Mouse (Mus musculus): ENCODE results near the gene BC017158.
"Not testable (repeated sequence)": the region's sequence is repeated elsewhere in the genome, so short reads cannot be mapped to it uniquely, and the experiment has no call there.

Gene BC017158

GRCm38 (mm10) chr7:128297617-128298480, at the start of gene BC017158:
Gene BC017158, minus strand, starts transcription at chr7:128298170.
- peak; percentile 78 to 96 for DNase-seq (ENCODE audit: inconsistent age in 2 of 2, low spot score in 1 of 2)

GRCm38 (mm10) chr7:128346991-128347390, 49.0 kb upstream of the BC017158 start:
- no peak for DNase-seq (ENCODE audit: inconsistent age in 2 of 2, low spot score in 1 of 2)

GRCm38 (mm10) chr7:128346522-128346921, 48.6 kb upstream of the BC017158 start:
- no peak for DNase-seq (ENCODE audit: inconsistent age in 2 of 2, low spot score in 1 of 2)

GRCm38 (mm10) chr7:128345691-128346090, 47.7 kb upstream of the BC017158 start:
- no peak for DNase-seq (ENCODE audit: inconsistent age in 2 of 2, low spot score in 1 of 2)

- peak; percentile 77 to 94 for DNase-seq (ENCODE audit: inconsistent age in 2 of 2, low spot score in 1 of 2)
These were observed 47.1 kb upstream of the BC017158 start for GRCm38 (mm10) chr7:128344928-128345653.

GRCm38 (mm10) chr7:128344488-128344887, 46.5 kb upstream of the BC017158 start:
- DNase-seq (ENCODE audit: inconsistent age in 2 of 2, low spot score in 1 of 2) = no peak

GRCm38 (mm10) chr7:128342691-128343090, 44.7 kb upstream of the BC017158 start:
- DNase-seq (ENCODE audit: inconsistent age in 2 of 2, low spot score in 1 of 2) = not testable (repeated sequence)

- DNase-seq (ENCODE audit: inconsistent age in 2 of 2, low spot score in 1 of 2) = not testable (repeated sequence)
These were observed 42.4 kb upstream of the BC017158 start for GRCm38 (mm10) chr7:128340321-128340720.

- peak in 1 of 2 experiments; percentile 19 for DNase-seq (ENCODE audit: inconsistent age in 2 of 2, low spot score in 1 of 2)
These were observed 34.9 kb upstream of the BC017158 start for GRCm38 (mm10) chr7:128332896-128333295.

GRCm38 (mm10) chr7:128330981-128331380, 33.0 kb upstream of the BC017158 start:
- DNase-seq (ENCODE audit: inconsistent age in 2 of 2, low spot score in 1 of 2) = peak in 1 of 2 experiments; percentile 28

GRCm38 (mm10) chr7:128324977-128325376, 27.0 kb upstream of the BC017158 start:
- no peak for DNase-seq (ENCODE audit: inconsistent age in 2 of 2, low spot score in 1 of 2)

- DNase-seq (ENCODE audit: inconsistent age in 2 of 2, low spot score in 1 of 2) = no peak
These were observed 23.3 kb upstream of the BC017158 start for GRCm38 (mm10) chr7:128321260-128321659.

- no peak for DNase-seq (ENCODE audit: inconsistent age in 2 of 2, low spot score in 1 of 2)
These were observed 22.3 kb upstream of the BC017158 start for GRCm38 (mm10) chr7:128320219-128320816.

- no peak for DNase-seq (ENCODE audit: inconsistent age in 2 of 2, low spot score in 1 of 2)
These were observed 21.2 kb upstream of the BC017158 start for GRCm38 (mm10) chr7:128319140-128319539.

- DNase-seq (ENCODE audit: inconsistent age in 2 of 2, low spot score in 1 of 2) = no peak
These were observed 19.0 kb upstream of the BC017158 start for GRCm38 (mm10) chr7:128317011-128317410.

- peak in 1 of 2 experiments; percentile 2 for DNase-seq (ENCODE audit: inconsistent age in 2 of 2, low spot score in 1 of 2)
These were observed 16.5 kb upstream of the BC017158 start for GRCm38 (mm10) chr7:128314491-128314890.

- no peak for DNase-seq (ENCODE audit: inconsistent age in 2 of 2, low spot score in 1 of 2)
These were observed 15.6 kb upstream of the BC017158 start for GRCm38 (mm10) chr7:128313601-128314000.

GRCm38 (mm10) chr7:128312375-128313059, 14.5 kb upstream of the BC017158 start:
- DNase-seq (ENCODE audit: inconsistent age in 2 of 2, low spot score in 1 of 2) = no peak

GRCm38 (mm10) chr7:128311811-128312210, 13.8 kb upstream of the BC017158 start:
- DNase-seq (ENCODE audit: inconsistent age in 2 of 2, low spot score in 1 of 2) = no peak

GRCm38 (mm10) chr7:128311263-128311662, 13.3 kb upstream of the BC017158 start:
- no peak for DNase-seq (ENCODE audit: inconsistent age in 2 of 2, low spot score in 1 of 2)

GRCm38 (mm10) chr7:128310229-128310688, 12.3 kb upstream of the BC017158 start:
- peak; percentile 84 to 93 for DNase-seq (ENCODE audit: inconsistent age in 2 of 2, low spot score in 1 of 2)

Measured in adrenal gland, adult (tissue).